10 mouse cellular contexts compared by ENCODE assay signal in genomic region chr1:59883349-59884134, GRCm38 (mm10). TPM values are rescaled to one million over a fixed set of nuclear protein-coding genes. Genes with fewer than 3 reads are reported as not detected.
DNase-seq lines count a peak whose midpoint lies in the region; ATAC-seq lines count a peak whose summit lies in the region.
"Had no signal": no experiment of that assay in that cellular context is flagged by ENCODE, and none has a peak within 500 bp of the region (broad histone marks: within the 10 kb centered on the region; RNA-seq: fewer than 3 reads in every experiment).

No protein-coding gene starts in this region.

- 28% methylated on average over 3 of the region's 3 CpGs for WGBS in liver, embryonic 13.5 days (ENCODE audit: insufficient replicate concordance)
- WGBS in neural tube, embryonic 13.5 days: 34% methylated on average over 3 of the region's 3 CpGs

- peak; percentile 77 for DNase-seq in 416B (ENCODE audit: low read depth)
- DNase-seq in adipocyte (ENCODE audit: low spot score): peak; percentile 78
- peak; percentile 11 to 39 for DNase-seq in gastrocnemius, adult 8-10 months (ENCODE audit: low spot score in 2 of 2)
- peak; percentile 79 for DNase-seq in kidney, adult 9 months
- DNase-seq in liver, embryonic 13.5 days: peak; percentile 53
- DNase-seq in testis, postnatal 10 days (ENCODE audit: low spot score): peak; percentile 92

- no peaks in the 10 kb centered on the region for H3K9me3 ChIP-seq in liver, embryonic 13.5 days (replicated peaks)
- no peaks in the 10 kb centered on the region for H3K9me3 ChIP-seq in neural tube, embryonic 13.5 days
- H3K9me3 ChIP-seq: embryonic facial prominence, embryonic 12.5 days; stomach, embryonic 15.5 days had no signal

- no peak overlapping the region for H3K4me2 ChIP-seq in liver, embryonic 13.5 days
- no peak overlapping the region for H3K4me2 ChIP-seq in neural tube, embryonic 13.5 days
- H3K4me2 ChIP-seq: embryonic facial prominence, embryonic 12.5 days; stomach, embryonic 15.5 days had no signal

- H3K36me3 ChIP-seq in liver, embryonic 13.5 days: no peaks in the 10 kb centered on the region
- H3K36me3 ChIP-seq in neural tube, embryonic 13.5 days: peaks cover 16% of the 10 kb centered on the region
- H3K36me3 ChIP-seq: stomach, embryonic 15.5 days had no signal

- no peaks in the 10 kb centered on the region for H3K4me1 ChIP-seq in liver, embryonic 13.5 days (replicated peaks)
- peaks cover 7% of the 10 kb centered on the region; the same call in 1 of the 2 replicates for H3K4me1 ChIP-seq in neural tube, embryonic 13.5 days (replicated peaks)
- H3K4me1 ChIP-seq: stomach, embryonic 15.5 days had no signal

- peak; percentile 81 for ATAC-seq in common myeloid progenitor, adult 5-6 weeks (replicated peaks; ENCODE audit: low read depth, poor library complexity, severe bottlenecking)
- ATAC-seq in liver, embryonic 13.5 days (ENCODE audit: low read depth): no peak
- ATAC-seq in neural tube, embryonic 13.5 days (ENCODE audit: low read depth): peak; percentile 20; the same call in 1 of the 2 replicates

- no peak overlapping the region for H3K9ac ChIP-seq in liver, embryonic 13.5 days
- no peak overlapping the region for H3K9ac ChIP-seq in neural tube, embryonic 13.5 days
- H3K9ac ChIP-seq: embryonic facial prominence, embryonic 12.5 days; stomach, embryonic 15.5 days had no signal

- peaks cover 3% of the 10 kb centered on the region; the same call in 1 of the 2 replicates for H3K27me3 ChIP-seq in liver, embryonic 13.5 days
- no peaks in the 10 kb centered on the region for H3K27me3 ChIP-seq in neural tube, embryonic 13.5 days
- H3K27me3 ChIP-seq: embryonic facial prominence, embryonic 12.5 days; stomach, embryonic 15.5 days had no signal

- no peak overlapping the region for H3K27ac ChIP-seq in liver, embryonic 13.5 days
- H3K27ac ChIP-seq in neural tube, embryonic 13.5 days (replicated peaks): no peak overlapping the region
- H3K27ac ChIP-seq: embryonic facial prominence, embryonic 12.5 days; stomach, embryonic 15.5 days had no signal

- no peak overlapping the region for H3K4me3 ChIP-seq in liver, embryonic 13.5 days (replicated peaks)
- no peak overlapping the region for H3K4me3 ChIP-seq in neural tube, embryonic 13.5 days
- H3K4me3 ChIP-seq: embryonic facial prominence, embryonic 12.5 days; stomach, embryonic 15.5 days had no signal

RNA-seq across cellular contexts. Expression of gene Fam117b, which starts 29.3 kb away (rescaled TPM):
- 26.9 and 27.3 TPM in 2 replicates for total RNA-seq in common myeloid progenitor, adult 5-6 weeks (2017)
- 1 to 10 TPM; 4.1 to 5.9 (median 5.1) TPM for total RNA-seq in gastrocnemius, adult 8-10 months (2022)
- polyA plus RNA-seq in liver, embryonic 13.5 days (2015; fragmentation: Nextera tagmentation; extraction: Ambion mirVana): 2.5 and 2.9 TPM in 2 replicates
- polyA plus RNA-seq in neural tube, embryonic 13.5 days (2015; fragmentation: Nextera tagmentation; extraction: Ambion mirVana): 25.5 and 28.6 TPM in 2 replicates

Comparison
In these comparisons a context has a peak if more than half of its experiments do, and no peak if none do; other contexts are left out.
1. DNase-seq: peak in every context shown above with its lines; median percentile 92 in testis, postnatal 10 days; 79 in kidney, adult 9 months; 78 in adipocyte; 77 in 416B; 53 in liver, embryonic 13.5 days; 25 in gastrocnemius, adult 8-10 months.